ENCODE assay signal across 8 mouse cellular contexts in genomic region chr1:74948784-74949665, GRCm38 (mm10). TPM values are rescaled to one million over a fixed set of nuclear protein-coding genes. Genes with fewer than 3 reads are reported as not detected.
DNase-seq lines count a peak whose midpoint lies in the region; ATAC-seq lines count a peak whose summit lies in the region.

No protein-coding gene starts in this region.

- peak; percentile 61 to 65 for DNase-seq in B cell, adult 2 months
- peak; percentile 75 for DNase-seq in adrenal gland, adult 2 months
- DNase-seq in embryonic facial prominence, embryonic 11.5 days (ENCODE audit: low spot score), result peak; percentile 67
- DNase-seq in liver, embryonic 13.5 days, result no peak
- peak; percentile 73 for DNase-seq in neural tube, embryonic 10.5 days (ENCODE audit: extremely low spot score, low spot score)
- peak; percentile 36 to 38 for DNase-seq in thymus, postnatal 36 days

- H3K36me3 ChIP-seq in embryonic facial prominence, embryonic 11.5 days (replicated peaks; ENCODE audit: control insufficient read depth, insufficient read depth, low read depth, low read length), result no peaks in the 10 kb centered on the region
- H3K36me3 ChIP-seq in heart, embryonic 12.5 days, result no peaks in the 10 kb centered on the region
- no peaks in the 10 kb centered on the region for H3K36me3 ChIP-seq in kidney, embryonic 15.5 days
- H3K36me3 ChIP-seq in liver, embryonic 13.5 days, result no peaks in the 10 kb centered on the region

- no peaks in the 10 kb centered on the region for H3K9me3 ChIP-seq in embryonic facial prominence, embryonic 11.5 days (replicated peaks; ENCODE audit: control insufficient read depth, low read length)
- H3K9me3 ChIP-seq in heart, embryonic 12.5 days (replicated peaks), result no peaks in the 10 kb centered on the region
- no peaks in the 10 kb centered on the region for H3K9me3 ChIP-seq in kidney, embryonic 15.5 days (replicated peaks)
- H3K9me3 ChIP-seq in liver, embryonic 13.5 days (replicated peaks), result no peaks in the 10 kb centered on the region

- H3K27me3 ChIP-seq in embryonic facial prominence, embryonic 11.5 days (ENCODE audit: control insufficient read depth, insufficient read depth, low read length), result peaks cover 82% of the 10 kb centered on the region
- H3K27me3 ChIP-seq in heart, embryonic 12.5 days (replicated peaks), result peaks cover 100% of the 10 kb centered on the region
- peaks cover 100% of the 10 kb centered on the region for H3K27me3 ChIP-seq in kidney, embryonic 15.5 days
- H3K27me3 ChIP-seq in liver, embryonic 13.5 days, result peaks cover 89% of the 10 kb centered on the region

- 3% methylated on average over 20 of the region's 20 CpGs for WGBS in embryonic facial prominence, embryonic 11.5 days
- WGBS in heart, embryonic 12.5 days, result 3% methylated on average over 20 of the region's 20 CpGs
- WGBS in kidney, embryonic 15.5 days, result 3% methylated on average over 20 of the region's 20 CpGs
- 3% methylated on average over 20 of the region's 20 CpGs for WGBS in liver, embryonic 13.5 days (ENCODE audit: insufficient replicate concordance)

- no peak overlapping the region for H3K27ac ChIP-seq in embryonic facial prominence, embryonic 11.5 days (replicated peaks; ENCODE audit: low read depth, low read length)
- no peak overlapping the region for H3K27ac ChIP-seq in heart, embryonic 12.5 days (ENCODE audit: poor library complexity, severe bottlenecking)
- H3K27ac ChIP-seq in kidney, embryonic 15.5 days, result no peak overlapping the region
- no peak overlapping the region for H3K27ac ChIP-seq in liver, embryonic 13.5 days

- no peak overlapping the region for H3K4me3 ChIP-seq in embryonic facial prominence, embryonic 11.5 days (ENCODE audit: low read depth, low read length)
- H3K4me3 ChIP-seq in heart, embryonic 12.5 days, result peak overlapping the region; percentile 44
- peak overlapping the region; percentile 45 for H3K4me3 ChIP-seq in kidney, embryonic 15.5 days (replicated peaks)
- H3K4me3 ChIP-seq in liver, embryonic 13.5 days (replicated peaks), result peak overlapping the region; percentile 51

- no peak overlapping the region for H3K9ac ChIP-seq in embryonic facial prominence, embryonic 11.5 days (replicated peaks; ENCODE audit: low read length)
- no peak overlapping the region for H3K9ac ChIP-seq in heart, embryonic 12.5 days
- no peak overlapping the region for H3K9ac ChIP-seq in kidney, embryonic 15.5 days
- H3K9ac ChIP-seq in liver, embryonic 13.5 days, result no peak overlapping the region

- peaks cover 3% of the 10 kb centered on the region; the same call in 1 of the 2 replicates for H3K4me1 ChIP-seq in embryonic facial prominence, embryonic 11.5 days (ENCODE audit: control insufficient read depth, insufficient read depth, low read length)
- peaks cover 39% of the 10 kb centered on the region for H3K4me1 ChIP-seq in heart, embryonic 12.5 days (replicated peaks)
- H3K4me1 ChIP-seq in kidney, embryonic 15.5 days, result peaks cover 45% of the 10 kb centered on the region
- H3K4me1 ChIP-seq in liver, embryonic 13.5 days (replicated peaks), result peaks cover 14% of the 10 kb centered on the region; the same call in 1 of the 2 replicates

- ATAC-seq in embryonic facial prominence, embryonic 11.5 days (replicated peaks; ENCODE audit: insufficient number of reproducible peaks, low FRiP score, low TSS enrichment, low read depth), result no peak
- ATAC-seq in heart, embryonic 12.5 days (ENCODE audit: insufficient number of reproducible peaks, low FRiP score), result no peak
- peak; percentile 44 for ATAC-seq in kidney, embryonic 15.5 days (replicated peaks; ENCODE audit: low FRiP score)
- ATAC-seq in liver, embryonic 13.5 days (ENCODE audit: low read depth), result peak; percentile 16; the same call in 1 of the 2 replicates

- no peak overlapping the region for H3K4me2 ChIP-seq in embryonic facial prominence, embryonic 11.5 days (ENCODE audit: low read depth, low read length)
- H3K4me2 ChIP-seq in heart, embryonic 12.5 days, result peak overlapping the region; percentile 72
- peak overlapping the region; percentile 72 for H3K4me2 ChIP-seq in kidney, embryonic 15.5 days
- H3K4me2 ChIP-seq in liver, embryonic 13.5 days, result peak overlapping the region; percentile 50

RNA-seq across cellular contexts. Expression of gene Ihh, which starts 2.4 kb away (rescaled TPM):
- total RNA-seq in adrenal gland, adult 2 months (2021), result under 1 TPM in 1 of 2 experiments, not detected in 1; 0.31 TPM
- polyA plus RNA-seq in adrenal gland, adult 2 months (2012; rRNA removed), result 0.03 and 0.32 TPM in 2 replicates
- 0.32 TPM in 1 of 2 replicates, not detected in the other for polyA plus RNA-seq in embryonic facial prominence, embryonic 11.5 days (2014; fragmentation: Nextera tagmentation; extraction: Ambion mirVana)
- 0.06 and 0.14 TPM in 2 replicates for polyA plus RNA-seq in heart, embryonic 12.5 days (2016; fragmentation: Nextera tagmentation; extraction: Ambion mirVana)
- polyA plus RNA-seq in kidney, embryonic 15.5 days (2015; fragmentation: Nextera tagmentation; extraction: Ambion mirVana), result 2.2 and 2.9 TPM in 2 replicates
- 1.3 and 1.6 TPM in 2 replicates for polyA plus RNA-seq in liver, embryonic 13.5 days (2015; fragmentation: Nextera tagmentation; extraction: Ambion mirVana)

RNA-seq across cellular contexts. Expression of gene Cfap65, which starts 13.6 kb away (rescaled TPM):
- total RNA-seq in adrenal gland, adult 2 months (2021), result under 1 TPM in 1 of 2 experiments, not detected in 1; 0.07 TPM
- 0.02 and 0.04 TPM in 2 replicates for polyA plus RNA-seq in adrenal gland, adult 2 months (2012; rRNA removed)
- polyA plus RNA-seq in embryonic facial prominence, embryonic 11.5 days (2014; fragmentation: Nextera tagmentation; extraction: Ambion mirVana), result 0.06 TPM in 1 of 2 replicates, not detected in the other
- polyA plus RNA-seq in heart, embryonic 12.5 days (2016; fragmentation: Nextera tagmentation; extraction: Ambion mirVana), result not detected in 2 replicates
- 0.03 TPM in 1 of 2 replicates, not detected in the other for polyA plus RNA-seq in kidney, embryonic 15.5 days (2015; fragmentation: Nextera tagmentation; extraction: Ambion mirVana)
- polyA plus RNA-seq in liver, embryonic 13.5 days (2015; fragmentation: Nextera tagmentation; extraction: Ambion mirVana), result not detected in 2 replicates

RNA-seq across cellular contexts. Expression of gene Cryba2, which starts 56.1 kb away (rescaled TPM):
- 1 to 10 TPM in 1 of 2 experiments, under 1 TPM in 1; 0.52 to 1.8 TPM for total RNA-seq in adrenal gland, adult 2 months (2021)
- 0.55 and 0.85 TPM in 2 replicates for polyA plus RNA-seq in adrenal gland, adult 2 months (2012; rRNA removed)
- 0.62 and 5.2 TPM in 2 replicates for polyA plus RNA-seq in embryonic facial prominence, embryonic 11.5 days (2014; fragmentation: Nextera tagmentation; extraction: Ambion mirVana)
- polyA plus RNA-seq in heart, embryonic 12.5 days (2016; fragmentation: Nextera tagmentation; extraction: Ambion mirVana), result not detected in 2 replicates
- not detected in 2 replicates for polyA plus RNA-seq in kidney, embryonic 15.5 days (2015; fragmentation: Nextera tagmentation; extraction: Ambion mirVana)
- polyA plus RNA-seq in liver, embryonic 13.5 days (2015; fragmentation: Nextera tagmentation; extraction: Ambion mirVana), result not detected in 2 replicates

Comparison
In these comparisons a context has a peak if more than half of its experiments do, and no peak if none do; other contexts are left out.
1. ATAC-seq: peak in kidney, embryonic 15.5 days (single experiment) and liver, embryonic 13.5 days (single experiment); none in embryonic facial prominence, embryonic 11.5 days (single experiment) and heart, embryonic 12.5 days (single experiment).